Mouse (Mus musculus): ENCODE results near the gene Frmd8.
"Not testable (repeated sequence)": the region's sequence is repeated elsewhere in the genome, so short reads cannot be mapped to it uniquely, and the experiment has no call there.

Frmd8 gene

GRCm38 (mm10) chr19:5887234-5887815 is 12.3 kb upstream of the Frmd8 start:
- intact Hi-C loops (cut with DNase I): no loop called here

GRCm38 (mm10) chr19:5885838-5886237 is 10.8 kb upstream of the Frmd8 start:
- intact Hi-C loops (cut with DNase I): no loop called here

GRCm38 (mm10) chr19:5883935-5884334 is 8.9 kb upstream of the Frmd8 start:
- intact Hi-C loops (cut with DNase I): no loop called here

- intact Hi-C loops (cut with DNase I): not testable (repeated sequence)
These were observed 7.0 kb upstream of the Frmd8 start for GRCm38 (mm10) chr19:5882079-5882478.

- intact Hi-C loops (cut with DNase I): no loop called here
These were observed 6.1 kb upstream of the Frmd8 start for GRCm38 (mm10) chr19:5881155-5881554.

- intact Hi-C loops (cut with DNase I): loop anchor here (2.0 kb wide), 2 partner anchors 29 to 85 kb away; no protein-coding TSS in a partner anchor
These were observed 4.7 kb upstream of the Frmd8 start for GRCm38 (mm10) chr19:5879735-5880134.

GRCm38 (mm10) chr19:5878916-5879315 is 3.8 kb upstream of the Frmd8 start:
- intact Hi-C loops (cut with DNase I): loop anchor here (2.0 kb wide), 2 partner anchors 28 to 84 kb away; no protein-coding TSS in a partner anchor

GRCm38 (mm10) chr19:5878362-5878722 is 3.3 kb upstream of the Frmd8 start:
- intact Hi-C loops (cut with DNase I): loop anchor here (2.0 kb wide), 2 partner anchors 28 to 84 kb away; no protein-coding TSS in a partner anchor

- intact Hi-C loops (cut with DNase I): loop anchor here (2.0 kb wide), 2 partner anchors 27 to 83 kb away; no protein-coding TSS in a partner anchor
These were observed 2.7 kb upstream of the Frmd8 start, which contains the start of gene Slc25a45 for GRCm38 (mm10) chr19:5877618-5878361. Slc25a45 (plus strand) TSS chr19:5877808.

- intact Hi-C loops (cut with DNase I): no loop called here
These were observed 594 bp downstream of the Frmd8 start for GRCm38 (mm10) chr19:5874391-5874968.

- intact Hi-C loops (cut with DNase I): no loop called here
These were observed 2.0 kb downstream of the Frmd8 start for GRCm38 (mm10) chr19:5872931-5873556.

GRCm38 (mm10) chr19:5872528-5872927 is 2.5 kb downstream of the Frmd8 start:
- intact Hi-C loops (cut with DNase I): no loop called here

- intact Hi-C loops (cut with DNase I): no loop called here
These were observed 3.4 kb downstream of the Frmd8 start for GRCm38 (mm10) chr19:5871683-5872082.

GRCm38 (mm10) chr19:5871273-5871672 is 3.8 kb downstream of the Frmd8 start:
- intact Hi-C loops (cut with DNase I): no loop called here

GRCm38 (mm10) chr19:5868096-5868495 is 7.0 kb downstream of the Frmd8 start:
- intact Hi-C loops (cut with DNase I): no loop called here

- intact Hi-C loops (cut with DNase I): no loop called here
These were observed 10.2 kb downstream of the Frmd8 start for GRCm38 (mm10) chr19:5864710-5865398.

GRCm38 (mm10) chr19:5863776-5864175 is 11.3 kb downstream of the Frmd8 start:
- intact Hi-C loops (cut with DNase I): no loop called here

GRCm38 (mm10) chr19:5862335-5863085 is 12.6 kb downstream of the Frmd8 start:
- intact Hi-C loops (cut with DNase I): no loop called here

GRCm38 (mm10) chr19:5856604-5857003 is 18.5 kb downstream of the Frmd8 start:
- intact Hi-C loops (cut with DNase I): loop anchor here (10.0 kb wide), 1 partner anchor 492 kb away; the partner anchor contains the start of genes Banf1 and Eif1ad

GRCm38 (mm10) chr19:5852035-5852722 is 22.9 kb downstream of the Frmd8 start:
- intact Hi-C loops (cut with DNase I): loop anchor here (10.0 kb wide), 1 partner anchor 487 kb away; the partner anchor contains the start of genes Banf1 and Eif1ad
